Mouse (Mus musculus): ENCODE results near the gene Armc12.
"Not testable (repeated sequence)": the region's sequence is repeated elsewhere in the genome, so short reads cannot be mapped to it uniquely, and the experiment has no call there.

The Armc12 gene

GRCm38 (mm10) chr17:28528043-28528351, 2.6 kb upstream of the Armc12 start:
- ATAC-seq (ENCODE audit: insufficient number of reproducible peaks, low FRiP score, low TSS enrichment) = peak; percentile 52; the same call in 1 of the 2 replicates

GRCm38 (mm10) chr17:28529116-28529515, 1.5 kb upstream of the Armc12 start:
- ATAC-seq (ENCODE audit: insufficient number of reproducible peaks, low FRiP score, low TSS enrichment) = no peak

- no peak for ATAC-seq (ENCODE audit: insufficient number of reproducible peaks, low FRiP score, low TSS enrichment)
Observed at GRCm38 (mm10) chr17:28531946-28532345, 1.3 kb downstream of the Armc12 start.

- ATAC-seq (ENCODE audit: insufficient number of reproducible peaks, low FRiP score, low TSS enrichment) = no peak
Observed at GRCm38 (mm10) chr17:28532557-28532956, 2.0 kb downstream of the Armc12 start.

- ATAC-seq (ENCODE audit: insufficient number of reproducible peaks, low FRiP score, low TSS enrichment) = no peak
Observed at GRCm38 (mm10) chr17:28533327-28533726, 2.7 kb downstream of the Armc12 start.

- no peak for ATAC-seq (ENCODE audit: insufficient number of reproducible peaks, low FRiP score, low TSS enrichment)
Observed at GRCm38 (mm10) chr17:28537881-28538280, 7.3 kb downstream of the Armc12 start.

GRCm38 (mm10) chr17:28546925-28547324, 16.3 kb downstream of the Armc12 start:
- no peak for ATAC-seq (ENCODE audit: insufficient number of reproducible peaks, low FRiP score, low TSS enrichment)

- ATAC-seq (ENCODE audit: insufficient number of reproducible peaks, low FRiP score, low TSS enrichment) = no peak
Observed at GRCm38 (mm10) chr17:28548550-28548949, 17.9 kb downstream of the Armc12 start.

- ATAC-seq (ENCODE audit: insufficient number of reproducible peaks, low FRiP score, low TSS enrichment) = no peak
Observed at GRCm38 (mm10) chr17:28549111-28549510, 18.5 kb downstream of the Armc12 start, which contains the start of gene Clpsl2. Gene Clpsl2 (plus strand): TSS chr17:28549411.

GRCm38 (mm10) chr17:28553040-28553793, 22.6 kb downstream of the Armc12 start:
- ATAC-seq (ENCODE audit: insufficient number of reproducible peaks, low FRiP score, low TSS enrichment) = no peak

GRCm38 (mm10) chr17:28554021-28554420, 23.4 kb downstream of the Armc12 start:
- ATAC-seq (ENCODE audit: insufficient number of reproducible peaks, low FRiP score, low TSS enrichment) = not testable (repeated sequence)

GRCm38 (mm10) chr17:28556635-28557396, 26.2 kb downstream of the Armc12 start:
- ATAC-seq (ENCODE audit: insufficient number of reproducible peaks, low FRiP score, low TSS enrichment) = no peak

GRCm38 (mm10) chr17:28557772-28558171, 27.2 kb downstream of the Armc12 start:
- no peak for ATAC-seq (ENCODE audit: insufficient number of reproducible peaks, low FRiP score, low TSS enrichment)

- no peak for ATAC-seq (ENCODE audit: insufficient number of reproducible peaks, low FRiP score, low TSS enrichment)
Observed at GRCm38 (mm10) chr17:28560598-28560997, 30.0 kb downstream of the Armc12 start, which contains the start of gene Clps. Gene Clps (minus strand): TSS chr17:28560766.

GRCm38 (mm10) chr17:28561613-28562012, 31.0 kb downstream of the Armc12 start:
- no peak for ATAC-seq (ENCODE audit: insufficient number of reproducible peaks, low FRiP score, low TSS enrichment)

GRCm38 (mm10) chr17:28565181-28565580, 34.6 kb downstream of the Armc12 start:
- no peak for ATAC-seq (ENCODE audit: insufficient number of reproducible peaks, low FRiP score, low TSS enrichment)

GRCm38 (mm10) chr17:28567541-28567940, 36.9 kb downstream of the Armc12 start:
- ATAC-seq (ENCODE audit: insufficient number of reproducible peaks, low FRiP score, low TSS enrichment) = no peak

GRCm38 (mm10) chr17:28571868-28572267, 41.3 kb downstream of the Armc12 start:
- no peak for ATAC-seq (ENCODE audit: insufficient number of reproducible peaks, low FRiP score, low TSS enrichment)

GRCm38 (mm10) chr17:28572521-28572920, 41.9 kb downstream of the Armc12 start:
- ATAC-seq (ENCODE audit: insufficient number of reproducible peaks, low FRiP score, low TSS enrichment) = no peak

- no peak for ATAC-seq (ENCODE audit: insufficient number of reproducible peaks, low FRiP score, low TSS enrichment)
Observed at GRCm38 (mm10) chr17:28572941-28573340, 42.3 kb downstream of the Armc12 start.

GRCm38 (mm10) chr17:28575244-28576125, 44.9 kb downstream of the Armc12 start, which contains the start of gene Lhfpl5:
Gene Lhfpl5 (plus strand): TSS chr17:28575641.
- ATAC-seq (ENCODE audit: insufficient number of reproducible peaks, low FRiP score, low TSS enrichment) = peak; percentile 10; the same call in 1 of the 2 replicates
